Mouse (Mus musculus) spleen, postnatal 36 days (tissue): ENCODE data around the gene Rnf224.
"Not testable (repeated sequence)": the region's sequence is repeated elsewhere in the genome, so short reads cannot be mapped to it uniquely, and the experiment has no call there.

Experiments
- DNase-seq, 2 experiments: peaks; one replicate each; pipeline ENCODE4 v3.0.0; 2022; ENCODE audit warnings: low spot score in 2 of 2, mixed read lengths in 1 of 2

Gene Rnf224

DNA sequence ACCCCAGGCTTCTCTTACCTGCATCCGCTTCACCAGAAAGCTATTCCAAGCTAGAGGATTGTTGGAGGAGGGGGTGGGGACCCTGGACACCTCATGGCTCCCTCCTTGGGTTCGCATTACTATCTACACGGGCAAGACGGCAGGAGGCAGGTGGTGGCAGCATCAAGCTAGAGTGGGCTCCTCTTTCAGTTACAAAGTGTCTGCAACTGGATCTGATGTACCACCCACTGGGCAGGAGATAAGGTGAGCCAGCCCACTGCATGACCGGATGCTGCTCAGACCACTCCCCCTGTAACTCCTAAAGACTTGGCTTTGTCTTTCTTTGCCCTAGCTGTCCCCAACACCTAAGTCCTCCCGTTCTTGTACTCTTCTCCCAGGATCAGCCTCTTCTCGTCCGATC, at the start of gene Rnf224:
Rnf224 (minus strand) TSS at position 174 of the 400 bp plus-strand sequence.
- DNase-seq: no peak

DNA sequence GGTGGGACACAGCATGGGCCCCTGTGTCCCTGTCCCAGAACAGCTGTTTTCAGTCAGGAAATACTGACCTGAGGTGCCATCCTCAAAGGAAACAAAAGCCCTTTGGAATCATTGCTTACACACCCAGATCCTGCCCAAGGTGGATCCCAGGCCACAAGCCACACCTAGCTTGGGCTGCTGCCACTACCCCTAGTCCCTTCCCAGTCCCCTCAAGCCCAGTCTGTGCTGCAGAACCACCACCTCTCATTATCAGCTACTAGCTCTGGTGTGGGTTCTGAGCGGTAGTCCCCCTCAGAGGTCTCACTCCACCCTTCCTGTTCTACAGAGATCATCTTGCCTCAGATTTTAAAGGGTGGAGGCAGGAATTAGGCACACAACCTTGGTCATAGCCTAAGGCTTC, 49.7 kb upstream of the Rnf224 start:
- no peak for DNase-seq

DNA sequence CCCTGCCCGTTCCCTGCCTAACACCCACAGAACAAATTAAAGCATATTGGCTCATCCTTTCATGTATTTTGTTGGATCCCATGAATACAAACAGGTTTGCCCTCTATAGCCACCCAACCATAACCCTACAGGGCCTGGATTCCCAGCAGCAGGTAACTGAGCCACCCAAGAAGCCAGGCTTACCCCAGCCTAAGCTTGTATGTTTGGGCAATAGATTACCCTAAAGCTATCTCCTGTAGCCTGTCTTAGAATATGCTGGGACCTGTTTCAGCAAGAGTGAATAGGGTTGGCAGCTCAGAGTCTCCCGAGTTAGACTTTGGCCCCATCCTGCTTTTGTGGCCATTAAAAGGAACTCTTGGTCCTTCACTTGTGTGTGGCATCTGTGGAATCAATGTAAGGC, 49.0 kb upstream of the Rnf224 start:
- DNase-seq: no peak

DNA sequence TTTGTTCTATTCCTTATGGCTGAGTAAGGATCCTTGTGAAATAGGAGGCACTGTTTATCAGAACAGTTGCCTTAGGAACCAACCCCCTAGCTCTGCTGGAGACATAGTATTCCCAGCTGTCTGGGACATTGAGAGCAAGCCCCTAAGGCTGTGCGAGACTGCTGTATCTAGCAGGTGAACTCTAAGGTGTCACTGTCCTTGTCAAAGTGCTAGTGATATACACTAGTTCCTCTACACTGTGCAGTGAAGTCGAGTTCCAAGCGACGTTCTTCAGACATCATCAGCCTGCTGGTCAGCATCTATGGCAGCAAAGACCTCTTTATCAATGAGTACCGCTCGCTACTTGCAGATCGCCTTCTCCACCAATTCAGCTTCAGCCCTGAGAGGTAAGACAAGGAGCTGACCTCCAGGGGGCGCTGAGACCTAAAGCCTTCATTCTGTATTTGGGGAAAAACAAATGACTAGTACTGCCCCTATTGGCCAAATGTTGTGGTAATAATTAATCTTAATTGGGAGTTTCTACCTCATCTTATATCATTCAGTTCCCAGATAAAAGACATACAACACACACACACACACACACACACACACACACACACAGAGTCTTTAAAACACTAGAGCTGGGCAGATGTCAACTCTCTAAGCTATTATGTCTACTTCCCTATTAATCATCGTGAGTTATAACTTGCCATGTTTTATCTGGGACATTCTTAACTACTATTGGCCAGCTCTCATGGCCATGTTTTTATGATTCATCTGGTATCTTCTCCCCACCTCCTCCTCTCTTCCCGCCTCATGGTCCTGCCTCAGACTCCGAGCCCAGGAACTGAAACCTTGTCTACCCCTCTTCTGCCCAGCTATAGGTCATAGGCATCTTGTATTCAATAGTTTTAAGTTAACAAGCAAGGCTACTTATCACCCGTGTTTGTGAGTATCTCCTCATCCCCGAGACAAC, 42.6 kb upstream of the Rnf224 start:
- peak; percentile 70 to 77 for DNase-seq

DNA sequence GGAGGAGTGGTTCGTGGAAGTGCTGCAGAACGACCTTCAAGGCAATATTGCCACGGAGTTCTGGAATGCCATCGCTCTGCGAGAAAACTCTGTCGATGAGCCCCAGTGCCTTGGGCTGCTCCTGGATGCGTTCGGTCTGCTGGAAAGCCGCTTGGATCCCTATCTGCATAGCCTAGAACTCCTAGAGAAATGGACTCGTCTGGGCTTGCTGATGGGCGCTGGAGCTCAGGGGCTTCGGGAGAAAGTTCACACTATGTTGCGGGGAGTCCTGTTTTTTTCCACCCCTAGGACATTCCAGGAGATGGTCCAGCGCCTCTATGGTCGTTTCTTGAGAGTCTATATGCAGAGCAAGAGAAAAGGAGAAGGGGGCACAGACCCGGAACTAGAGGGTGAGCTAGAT, 36.4 kb upstream of the Rnf224 start:
- DNase-seq: no peak

DNA sequence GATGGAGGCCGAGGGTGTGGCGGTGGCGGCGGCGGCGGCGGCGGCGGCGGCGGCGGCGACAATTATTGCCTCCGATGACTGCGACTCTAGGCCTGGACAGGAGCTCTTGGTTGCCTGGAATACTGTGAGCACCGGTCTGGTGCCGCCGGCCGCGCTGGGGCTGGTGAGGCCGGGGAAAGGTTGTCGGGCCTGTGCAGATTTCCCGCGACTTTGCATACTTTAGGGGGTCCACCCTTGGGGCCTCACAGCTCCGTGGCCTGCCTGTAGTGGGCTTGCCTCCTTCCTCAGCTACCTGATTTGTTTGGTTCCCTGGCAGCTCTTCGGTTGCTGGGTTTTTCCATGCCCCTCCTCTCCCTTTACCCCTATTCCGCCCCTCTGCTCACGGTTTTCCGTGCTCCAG, 35.9 kb upstream of the Rnf224 start:
- DNase-seq: no peak

DNA sequence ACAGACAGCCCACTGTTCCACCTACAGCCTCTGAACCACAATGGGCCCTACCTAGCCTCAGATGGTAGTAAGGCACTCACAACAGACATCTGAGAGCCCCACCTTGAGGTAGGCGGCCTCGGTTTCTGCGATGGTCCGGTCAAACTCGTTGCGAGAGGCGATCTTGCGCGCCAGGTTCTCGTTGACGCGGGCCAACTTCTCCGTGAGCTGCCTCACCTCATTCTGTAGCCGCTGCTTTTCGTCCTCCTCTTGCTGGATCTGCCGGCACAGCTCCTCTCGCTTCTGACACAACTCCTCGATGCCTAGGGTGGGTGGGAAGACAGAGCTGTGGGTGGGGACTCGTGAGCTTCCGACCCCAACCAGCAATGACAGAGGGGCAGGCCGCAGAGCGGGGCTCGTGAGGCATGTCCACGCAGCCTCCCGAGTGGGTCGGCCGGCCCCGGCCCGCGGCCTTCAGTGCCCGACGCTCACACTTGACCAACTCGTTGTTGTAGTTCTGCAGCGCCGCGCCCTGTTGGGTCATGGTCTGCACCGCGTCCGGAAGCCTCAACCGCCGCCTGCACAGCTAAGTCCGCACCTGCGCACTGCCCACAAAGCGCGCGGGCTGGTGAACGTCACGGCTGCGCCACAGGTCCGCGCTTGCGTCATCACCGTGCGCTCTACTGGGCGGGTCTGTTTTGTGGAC, 35.4 kb upstream of the Rnf224 start, which contains the start of the genes Ssna1 and Anapc2:
Ssna1 (minus strand) TSS at position 612 of the 685 bp plus-strand sequence.
Anapc2 (plus strand) TSS at position 652 of the 685 bp plus-strand sequence.
- DNase-seq: peak; percentile 96 to 98

DNA sequence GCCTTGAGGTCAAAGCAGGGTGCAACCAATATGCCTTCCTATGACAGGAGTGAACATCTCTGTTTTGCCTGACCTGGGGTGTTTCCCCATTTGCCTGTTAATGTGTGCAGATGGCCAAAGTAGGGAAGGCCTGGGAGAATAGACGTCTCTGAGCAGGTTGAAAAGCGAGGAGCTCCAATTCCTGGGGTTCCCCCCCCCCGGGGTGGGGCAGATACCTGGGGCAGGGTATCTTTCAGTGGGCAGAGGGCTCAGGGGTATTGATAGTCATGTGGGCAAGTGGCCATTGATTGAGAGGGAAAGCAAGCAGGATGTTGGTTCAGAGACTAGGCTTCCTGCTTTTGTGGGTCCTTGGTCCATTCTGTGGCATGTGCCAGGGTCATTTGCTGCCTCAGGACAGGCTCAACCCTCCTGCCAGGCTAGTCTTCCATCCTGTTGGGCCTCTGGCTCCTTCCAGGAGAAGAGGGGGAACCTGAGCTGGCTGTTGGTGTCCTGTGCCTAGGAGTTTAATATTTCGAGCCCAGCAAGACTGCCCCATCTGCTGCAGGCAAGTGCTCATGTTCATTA, 31.2 kb upstream of the Rnf224 start:
- DNase-seq: no peak

DNA sequence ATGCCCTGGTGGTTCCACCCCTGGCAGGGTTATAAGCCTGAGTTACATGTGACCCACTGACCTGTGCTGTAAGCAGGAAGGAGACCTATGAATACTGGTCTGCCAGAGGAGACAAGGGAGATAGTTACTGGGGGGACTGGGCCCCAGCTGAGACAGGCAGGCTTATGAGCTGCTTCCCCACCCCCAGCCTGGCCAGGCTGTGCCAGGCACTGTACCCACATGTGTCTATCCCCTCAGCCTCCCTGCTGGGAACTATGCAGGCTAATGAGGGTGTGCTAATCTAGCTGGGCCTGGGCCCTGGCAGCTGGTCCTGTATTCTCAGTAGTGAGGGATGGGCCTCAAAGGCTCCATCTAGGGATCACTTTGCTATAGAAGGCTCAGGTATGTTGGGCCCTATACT, 30.7 kb upstream of the Rnf224 start:
- no peak for DNase-seq

DNA sequence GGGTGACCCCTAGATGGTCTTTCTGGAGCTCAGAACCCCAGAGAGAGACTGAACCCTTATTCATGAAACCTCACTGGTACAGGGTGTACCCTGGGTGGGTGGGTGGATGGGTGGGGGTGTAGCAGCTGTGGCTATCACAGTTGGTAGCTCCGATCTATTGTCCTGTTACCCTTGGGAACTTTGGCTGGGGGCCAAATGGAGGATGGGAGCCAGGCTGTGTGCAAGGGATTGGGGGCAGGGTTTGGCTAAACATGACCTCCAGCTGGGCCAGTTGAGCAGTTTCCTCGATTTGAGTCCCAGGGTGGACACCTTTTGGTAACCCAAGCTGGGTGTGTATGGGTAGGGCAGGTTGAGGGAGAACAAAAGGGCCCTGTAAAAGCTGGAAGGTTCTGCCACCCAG, 30.1 kb upstream of the Rnf224 start:
- no peak for DNase-seq

DNA sequence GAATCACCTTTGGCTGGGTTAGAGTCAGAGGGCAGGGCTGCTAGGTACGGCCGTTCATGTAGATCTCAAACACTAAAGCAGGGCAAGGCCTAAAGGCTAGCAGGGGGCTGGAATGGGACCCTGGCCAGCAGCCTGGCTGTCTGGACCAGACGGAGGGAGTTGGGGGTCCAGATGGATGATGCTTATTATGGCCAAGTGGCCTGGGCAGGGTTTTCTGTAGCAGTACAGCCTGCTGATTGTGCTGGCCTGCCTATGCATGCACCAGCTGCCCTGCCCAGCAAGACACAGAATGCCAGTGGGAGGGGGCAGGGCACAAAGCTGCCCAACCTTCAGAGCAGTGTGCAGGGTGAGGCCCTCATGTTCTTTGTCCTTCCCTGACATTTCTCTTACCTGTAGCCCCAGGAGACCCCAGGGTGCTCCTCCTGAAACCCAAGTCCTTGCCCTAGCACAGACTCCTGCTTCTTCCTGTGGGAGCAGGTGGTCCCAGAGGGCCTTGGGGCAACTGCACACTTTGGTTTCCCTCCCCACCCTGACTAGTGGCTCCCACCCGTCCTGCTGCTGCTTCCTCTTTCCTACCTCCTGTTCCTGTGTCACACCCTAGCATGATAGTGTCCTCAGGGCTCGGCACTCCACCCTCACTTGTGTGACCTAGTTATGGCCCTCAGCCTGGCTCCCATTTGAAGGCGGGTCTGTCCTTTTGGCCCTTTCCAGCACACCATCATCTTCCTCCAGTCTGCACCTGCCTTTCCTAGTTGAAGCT, 29.5 kb upstream of the Rnf224 start:
- peak in 1 of 2 experiments; percentile 29 for DNase-seq

DNA sequence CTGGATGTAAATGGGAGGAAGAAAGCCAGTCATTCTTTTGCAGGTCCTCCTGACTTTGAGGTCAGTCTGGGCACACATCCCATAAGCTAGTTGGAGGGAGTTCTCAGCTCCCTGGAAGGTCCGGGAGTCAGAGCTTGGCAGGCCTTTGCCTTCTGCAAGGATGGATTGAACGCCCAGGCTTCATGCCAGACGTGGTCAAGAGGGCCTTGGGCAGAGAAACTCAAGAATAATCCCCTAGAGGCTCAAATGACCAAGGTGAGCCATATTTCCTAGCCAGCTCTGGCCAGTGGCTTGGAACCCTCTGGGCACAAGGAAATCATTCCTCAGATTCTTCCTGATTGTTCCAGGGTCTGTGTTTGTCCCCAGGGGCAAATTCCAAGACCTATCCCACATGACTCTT, 28.3 kb upstream of the Rnf224 start:
- no peak for DNase-seq

DNA sequence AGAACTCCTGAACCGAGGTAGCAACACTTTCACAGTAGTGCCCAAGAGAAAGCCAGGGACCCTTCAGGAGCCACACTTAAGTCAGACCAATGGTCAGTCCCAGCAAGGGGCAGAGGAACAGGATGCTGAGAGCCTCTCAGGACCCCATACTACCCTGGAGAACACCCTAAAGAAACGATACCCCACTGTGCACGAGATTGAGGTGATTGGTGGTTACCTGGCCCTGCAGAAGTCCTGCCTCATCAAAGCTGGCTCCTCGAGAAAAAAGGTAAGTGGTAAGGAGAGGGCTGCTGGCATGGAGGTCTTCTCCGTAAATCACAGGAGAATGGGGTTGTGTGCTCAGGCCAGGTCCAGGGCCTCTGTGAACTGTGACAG, 27.7 kb upstream of the Rnf224 start:
- DNase-seq: no peak

DNA sequence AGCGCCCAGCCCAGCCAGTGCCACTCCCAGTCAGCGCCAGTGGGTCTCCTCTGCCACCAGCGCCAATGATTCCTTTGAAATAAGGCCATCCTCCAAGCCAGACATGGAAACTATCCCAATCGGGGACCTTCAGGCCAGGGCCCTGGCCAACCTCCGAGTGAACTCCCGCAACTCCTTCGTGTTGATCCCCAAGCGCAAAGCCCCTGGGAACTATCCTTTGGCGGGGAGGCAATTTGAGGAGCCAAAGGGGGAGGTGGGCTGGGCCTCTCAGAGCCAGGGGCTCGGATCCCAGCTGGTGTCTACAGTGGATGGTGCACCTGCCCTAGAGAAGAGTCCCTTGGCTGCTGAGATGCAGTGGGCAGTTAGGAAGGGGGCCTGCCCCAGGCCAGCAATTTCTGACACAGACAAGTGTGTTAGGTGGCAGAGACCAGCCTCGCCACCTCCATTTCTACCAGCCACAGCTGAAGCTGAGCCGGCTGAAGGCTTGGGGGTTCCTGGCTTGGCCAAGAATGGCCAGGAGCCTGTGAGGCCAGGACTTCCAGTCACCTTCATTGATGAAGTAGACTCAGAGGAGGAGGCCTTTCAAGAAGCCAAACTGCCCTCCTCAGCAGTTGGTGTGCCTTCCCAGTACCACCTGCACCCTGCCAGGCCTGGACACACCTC, 27.2 kb upstream of the Rnf224 start:
- DNase-seq: no peak

DNA sequence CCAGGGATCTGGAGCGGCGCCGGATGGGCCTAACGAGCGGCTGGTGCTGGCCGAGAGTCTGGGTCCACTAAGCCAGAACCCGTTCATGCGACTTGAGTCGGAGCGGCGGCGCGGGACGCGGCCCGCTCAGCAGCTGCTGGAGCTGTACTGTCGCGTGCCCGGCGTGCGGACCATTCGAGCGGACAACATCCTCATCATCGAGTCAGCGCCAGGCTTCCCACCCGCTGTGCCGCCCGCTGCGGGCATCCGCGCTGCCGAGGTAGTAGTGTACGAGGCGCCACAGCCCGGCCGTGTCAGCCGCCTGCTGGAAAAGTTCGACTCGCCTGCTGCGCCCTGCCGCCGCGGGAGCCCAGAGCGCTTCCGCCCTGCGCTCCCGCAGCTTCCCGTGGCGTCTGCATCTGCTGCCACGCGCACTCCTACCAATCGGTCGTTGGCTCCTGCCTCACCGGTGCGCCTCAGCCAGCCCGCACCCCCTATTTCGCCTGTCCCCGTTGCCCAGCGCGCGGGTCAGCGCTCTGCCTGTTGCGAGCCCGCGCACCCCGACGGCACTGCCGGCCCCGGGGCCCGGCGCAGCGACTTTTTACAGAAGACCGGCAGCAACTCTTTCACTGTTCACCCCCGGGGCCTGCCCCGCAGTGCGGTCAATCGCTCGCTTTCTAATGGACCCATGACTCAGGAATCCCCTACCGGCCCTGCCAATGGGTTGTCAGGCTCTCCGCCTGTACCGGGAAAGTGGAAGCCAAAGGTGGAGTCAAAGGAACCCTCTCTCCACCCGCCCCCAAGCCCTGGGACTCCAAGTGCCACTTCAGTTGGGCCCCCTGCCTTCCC, 26.4 kb upstream of the Rnf224 start:
- DNase-seq: peak; percentile 30 to 33

DNA sequence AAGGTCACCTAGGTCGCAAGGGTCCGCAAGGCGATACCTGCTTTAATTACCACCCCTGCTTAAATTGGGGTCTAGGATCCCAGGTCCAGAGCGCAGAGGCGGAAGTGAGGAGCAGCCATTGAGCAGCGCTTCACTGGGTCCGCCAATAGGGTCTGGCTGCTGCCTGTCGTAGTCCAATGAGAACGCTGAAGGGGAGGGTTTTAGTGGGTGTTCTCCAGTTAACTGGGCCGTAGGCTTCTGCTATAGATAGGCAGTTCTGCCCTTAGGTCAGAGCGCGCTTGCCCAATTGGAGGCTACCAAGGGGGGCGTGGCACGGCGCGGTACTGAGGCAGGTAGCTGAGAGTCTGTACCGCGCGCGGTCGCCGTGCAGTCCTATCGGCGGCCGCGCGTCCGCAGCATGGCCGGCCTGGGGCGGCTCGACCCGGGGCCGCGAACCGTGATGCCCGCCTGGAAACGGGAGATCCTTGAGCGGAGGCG, 25.7 kb upstream of the Rnf224 start, which contains the start of gene Tprn:
Tprn (plus strand) TSS at position 328 of the 477 bp plus-strand sequence.
- peak; percentile 97 to 98 for DNase-seq

DNA sequence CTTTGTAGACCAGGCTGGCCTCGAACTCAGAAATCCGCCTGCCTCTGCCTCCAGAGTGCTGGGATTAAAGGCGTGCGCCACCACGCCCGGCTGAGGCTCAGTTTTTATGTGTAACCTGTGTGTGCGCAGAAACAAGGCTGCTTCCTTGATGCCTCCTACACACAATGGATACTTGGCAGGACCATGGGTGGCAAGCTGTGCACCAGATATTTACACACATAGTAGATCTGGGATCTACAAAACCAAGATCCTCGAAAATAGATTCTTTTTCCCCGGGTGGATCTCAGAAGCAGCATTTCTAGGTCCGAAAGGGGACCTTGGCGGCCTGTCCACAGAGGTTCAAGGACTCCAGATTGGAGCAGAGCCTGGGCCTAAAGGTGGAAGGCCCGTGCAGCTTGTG, 25.3 kb upstream of the Rnf224 start:
- DNase-seq: no peak

DNA sequence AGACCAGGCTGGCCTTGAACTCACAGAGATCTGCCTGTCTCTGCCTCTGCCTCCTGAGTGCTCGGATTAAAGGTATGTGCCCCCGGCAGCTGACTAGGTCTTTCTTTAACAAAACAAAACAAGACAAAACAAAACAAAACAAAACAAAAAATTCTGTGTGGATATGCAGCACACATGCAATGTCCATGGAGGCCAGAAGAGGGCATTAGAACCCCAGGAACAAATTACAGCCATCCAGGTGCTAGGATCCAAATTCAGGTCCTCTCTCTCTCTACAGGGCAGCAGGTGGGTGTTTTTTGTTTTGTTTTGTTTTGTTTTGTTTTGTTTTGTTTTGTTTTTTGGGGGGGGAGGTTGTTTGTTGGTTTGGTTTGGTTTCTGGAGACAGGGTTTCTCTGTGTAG, 22.3 kb upstream of the Rnf224 start:
- DNase-seq: no peak

DNA sequence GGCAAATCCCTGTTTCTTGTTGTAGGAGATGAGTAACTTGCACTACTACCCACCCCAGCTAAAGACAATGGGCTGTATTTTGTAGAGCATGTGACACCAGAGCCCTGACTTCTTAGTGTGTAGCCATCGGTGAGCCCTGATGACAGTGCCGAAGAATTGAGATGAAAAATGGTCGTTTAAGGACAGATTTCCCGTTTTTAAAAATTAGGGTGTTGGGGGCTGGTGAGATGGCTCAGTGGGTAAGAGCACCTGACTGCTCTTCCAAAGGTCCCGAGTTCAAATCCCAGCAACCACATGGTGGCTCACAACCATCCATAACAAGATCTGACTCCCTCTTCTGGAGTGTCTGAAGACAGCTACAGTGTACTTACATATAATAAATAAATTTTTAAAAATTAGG, 20.7 kb upstream of the Rnf224 start:
- not testable (repeated sequence) for DNase-seq
